Mouse (Mus musculus): Measurements from ENCODE around the gene Mn1.

Mn1 gene

DNA sequence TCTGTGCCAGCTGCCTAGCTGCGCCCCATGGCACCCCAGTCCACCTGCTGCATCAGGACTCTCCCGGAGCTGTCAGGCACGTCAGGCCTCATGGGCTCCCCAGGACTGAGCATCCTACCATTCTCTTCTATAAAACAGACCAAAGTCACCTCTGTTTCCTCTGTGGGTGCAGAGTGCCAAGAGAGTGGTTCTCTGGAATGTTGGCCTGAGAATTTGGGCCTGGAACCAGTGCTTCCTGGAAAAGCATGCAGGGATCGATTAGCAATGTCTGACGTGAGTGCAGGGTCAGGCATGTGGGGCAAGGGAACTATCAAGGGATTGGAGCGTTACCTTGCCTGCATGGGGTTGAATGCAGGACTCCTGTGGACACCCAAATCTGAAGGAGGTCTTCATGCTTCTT lies 59.0 kb downstream of the Mn1 start:
- no peak for DNase-seq (ENCODE audit: low read depth, low spot score)

GRCm38 (mm10) chr5:111485907-111486306 lies 68.7 kb downstream of the Mn1 start:
- no peak for DNase-seq (ENCODE audit: low read depth, low spot score)

- DNase-seq (ENCODE audit: low read depth, low spot score): no peak
These were observed 72.0 kb downstream of the Mn1 start for GRCm38 (mm10) chr5:111489022-111489616.

- no peak for DNase-seq (ENCODE audit: low read depth, low spot score)
These were observed 73.4 kb downstream of the Mn1 start for GRCm38 (mm10) chr5:111490599-111490998.

GRCm38 (mm10) chr5:111491485-111491884 lies 74.3 kb downstream of the Mn1 start:
- no peak for DNase-seq (ENCODE audit: low read depth, low spot score)

GRCm38 (mm10) chr5:111500036-111500435 lies 82.9 kb downstream of the Mn1 start:
- DNase-seq (ENCODE audit: low read depth, low spot score): no peak

DNA sequence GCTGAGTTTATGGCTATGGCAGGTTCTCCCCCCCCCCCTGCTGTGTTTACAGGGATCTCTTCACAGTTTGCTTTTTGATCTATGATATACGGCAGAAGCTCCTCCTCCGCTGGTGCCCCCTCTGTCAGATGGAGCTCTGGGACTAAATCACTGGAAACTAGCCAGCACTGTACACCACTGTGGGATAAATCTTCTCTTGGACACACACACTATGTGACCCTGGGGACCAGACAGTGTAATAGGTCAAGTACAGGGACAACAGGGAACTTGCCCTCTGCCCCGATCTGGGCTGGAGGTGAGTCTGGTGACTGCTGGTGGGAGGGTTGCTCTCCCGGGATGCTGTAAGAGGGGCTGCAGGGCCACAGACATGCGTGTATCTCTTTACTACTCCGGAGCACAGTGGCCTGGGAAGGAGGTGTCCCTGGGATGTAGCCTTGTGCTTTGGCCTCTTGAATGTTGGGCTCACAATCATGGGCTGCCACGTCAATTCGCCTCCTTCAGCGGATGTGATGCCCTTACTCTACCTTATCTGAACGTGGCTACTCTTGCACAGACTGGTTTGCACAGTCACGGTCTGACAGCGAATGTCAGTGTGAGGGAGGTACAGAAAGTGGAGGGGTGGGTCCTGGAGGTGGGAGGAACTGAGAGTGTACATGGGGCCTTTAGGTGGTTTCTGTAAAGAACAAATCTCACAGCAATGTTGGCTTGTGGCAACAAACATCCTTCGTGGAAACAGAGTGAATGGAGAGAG lies 84.7 kb downstream of the Mn1 start:
- no peak for DNase-seq (ENCODE audit: low read depth, low spot score)

- DNase-seq (ENCODE audit: low read depth, low spot score): no peak
These were observed 88.1 kb downstream of the Mn1 start for GRCm38 (mm10) chr5:111505241-111505640.

GRCm38 (mm10) chr5:111505824-111506223 lies 88.7 kb downstream of the Mn1 start:
- DNase-seq (ENCODE audit: low read depth, low spot score): no peak

GRCm38 (mm10) chr5:111506410-111506809 lies 89.2 kb downstream of the Mn1 start:
- no peak for DNase-seq (ENCODE audit: low read depth, low spot score)

All from retina, adult 2 months (tissue).